Mouse (Mus musculus): ENCODE data around the gene Zfp367. TPM values are rescaled to one million over a fixed set of nuclear protein-coding genes. Genes with fewer than 3 reads are reported as not detected.

Zfp367 gene
- polyA plus RNA-seq, 1 experiment: 19.3 TPM

- Histone ChIP-seq H3K27ac (ENCODE audit: control insufficient read depth, insufficient read depth, low read depth, low read length, poor library complexity) (no peak overlapping the region), H3K4me3 (replicated peaks; ENCODE audit: control insufficient read depth, low read depth, low read length) (no peak overlapping the region), H3K4me1 (ENCODE audit: control insufficient read depth, insufficient read depth, low read length) (no peaks in the 10 kb centered on the region)
- WGBS: 63% methylated on average over 3 of the region's 3 CpGs
- TF ChIP-seq CTCF (IDR thresholded peaks at IDR 0.05; ENCODE audit: control insufficient read depth, insufficient read depth, low read length) (no peak), POLR2A (IDR thresholded peaks at IDR 0.05; ENCODE audit: borderline replicate concordance, control insufficient read depth, low read depth, low read length) (no peak)
Observed at GRCm38 (mm10) chr13:64100186-64100585, 52.8 kb downstream of the Zfp367 start.

- no peak overlapping the region for H3K27ac ChIP-seq (ENCODE audit: control insufficient read depth, insufficient read depth, low read depth, low read length, poor library complexity)
- 82% methylated on average over 9 of the region's 9 CpGs for WGBS
- no peaks in the 10 kb centered on the region for H3K4me1 ChIP-seq (ENCODE audit: control insufficient read depth, insufficient read depth, low read length)
- TF ChIP-seq CTCF (IDR thresholded peaks at IDR 0.05; ENCODE audit: control insufficient read depth, insufficient read depth, low read length) (peak; percentile 58), POLR2A (IDR thresholded peaks at IDR 0.05; ENCODE audit: borderline replicate concordance, control insufficient read depth, low read depth, low read length) (no peak)
- H3K4me3 ChIP-seq (replicated peaks; ENCODE audit: control insufficient read depth, low read depth, low read length): no peak overlapping the region
Observed at GRCm38 (mm10) chr13:64098992-64099391, 54.0 kb downstream of the Zfp367 start.

GRCm38 (mm10) chr13:64093341-64093740 is 59.7 kb downstream of the Zfp367 start:
- no peak overlapping the region for H3K27ac ChIP-seq (ENCODE audit: control insufficient read depth, insufficient read depth, low read depth, low read length, poor library complexity)
- no peaks in the 10 kb centered on the region for H3K4me1 ChIP-seq (ENCODE audit: control insufficient read depth, insufficient read depth, low read length)
- H3K4me3 ChIP-seq (replicated peaks; ENCODE audit: control insufficient read depth, low read depth, low read length): no peak overlapping the region
- TF ChIP-seq CTCF (IDR thresholded peaks at IDR 0.05; ENCODE audit: control insufficient read depth, insufficient read depth, low read length) (peak; percentile 27; the same call in 1 of the 2 replicates), POLR2A (IDR thresholded peaks at IDR 0.05; ENCODE audit: borderline replicate concordance, control insufficient read depth, low read depth, low read length) (no peak)
- WGBS: 2% methylated on average over 1 of the region's 1 CpGs

- H3K27ac ChIP-seq (ENCODE audit: control insufficient read depth, insufficient read depth, low read depth, low read length, poor library complexity): no peak overlapping the region
- TF ChIP-seq POLR2A (IDR thresholded peaks at IDR 0.05; ENCODE audit: borderline replicate concordance, control insufficient read depth, low read depth, low read length): no peak
- TF ChIP-seq CTCF (IDR thresholded peaks at IDR 0.05; ENCODE audit: control insufficient read depth, insufficient read depth, low read length): no peak
- no peak overlapping the region for H3K4me3 ChIP-seq (replicated peaks; ENCODE audit: control insufficient read depth, low read depth, low read length)
- H3K4me1 ChIP-seq (ENCODE audit: control insufficient read depth, insufficient read depth, low read length): no peaks in the 10 kb centered on the region
- WGBS: 62% methylated on average over 6 of the region's 6 CpGs
Observed at GRCm38 (mm10) chr13:64092752-64093151, 60.2 kb downstream of the Zfp367 start.

- Histone ChIP-seq H3K4me3 (replicated peaks; ENCODE audit: control insufficient read depth, low read depth, low read length) (no peak overlapping the region), H3K27ac (ENCODE audit: control insufficient read depth, insufficient read depth, low read depth, low read length, poor library complexity) (no peak overlapping the region), H3K4me1 (ENCODE audit: control insufficient read depth, insufficient read depth, low read length) (no peaks in the 10 kb centered on the region)
- TF ChIP-seq CTCF (IDR thresholded peaks at IDR 0.05; ENCODE audit: control insufficient read depth, insufficient read depth, low read length) (no peak), POLR2A (IDR thresholded peaks at IDR 0.05; ENCODE audit: borderline replicate concordance, control insufficient read depth, low read depth, low read length) (no peak)
- WGBS: 80% methylated on average over 3 of the region's 3 CpGs
Observed at GRCm38 (mm10) chr13:64092141-64092540, 60.9 kb downstream of the Zfp367 start.

GRCm38 (mm10) chr13:64091006-64091405 is 62.0 kb downstream of the Zfp367 start:
- 70% methylated on average over 7 of the region's 7 CpGs for WGBS
- no peak for TF ChIP-seq POLR2A (IDR thresholded peaks at IDR 0.05; ENCODE audit: borderline replicate concordance, control insufficient read depth, low read depth, low read length)
- TF ChIP-seq CTCF (IDR thresholded peaks at IDR 0.05; ENCODE audit: control insufficient read depth, insufficient read depth, low read length): no peak
- no peaks in the 10 kb centered on the region for H3K4me1 ChIP-seq (ENCODE audit: control insufficient read depth, insufficient read depth, low read length)
- H3K27ac ChIP-seq (ENCODE audit: control insufficient read depth, insufficient read depth, low read depth, low read length, poor library complexity): no peak overlapping the region
- no peak overlapping the region for H3K4me3 ChIP-seq (replicated peaks; ENCODE audit: control insufficient read depth, low read depth, low read length)

- 73% methylated on average over 5 of the region's 5 CpGs for WGBS
- no peak overlapping the region for H3K27ac ChIP-seq (ENCODE audit: control insufficient read depth, insufficient read depth, low read depth, low read length, poor library complexity)
- TF ChIP-seq CTCF (IDR thresholded peaks at IDR 0.05; ENCODE audit: control insufficient read depth, insufficient read depth, low read length) (no peak), POLR2A (IDR thresholded peaks at IDR 0.05; ENCODE audit: borderline replicate concordance, control insufficient read depth, low read depth, low read length) (no peak)
Observed at GRCm38 (mm10) chr13:64090278-64090677, 62.7 kb downstream of the Zfp367 start.

GRCm38 (mm10) chr13:64089130-64089529 is 63.9 kb downstream of the Zfp367 start, which contains the start of gene Hsd17b3:
TSS of gene Hsd17b3 (minus strand) at chr13:64089230.
- Histone ChIP-seq H3K4me1 (ENCODE audit: control insufficient read depth, insufficient read depth, low read length) (no peaks in the 10 kb centered on the region), H3K27ac (ENCODE audit: control insufficient read depth, insufficient read depth, low read depth, low read length, poor library complexity) (no peak within 1 kb of the TSS), H3K4me3 (replicated peaks; ENCODE audit: control insufficient read depth, low read depth, low read length) (no peak within 1 kb of the TSS)
- WGBS: 76% methylated on average over 4 of the region's 4 CpGs
- TF ChIP-seq POLR2A (IDR thresholded peaks at IDR 0.05; ENCODE audit: borderline replicate concordance, control insufficient read depth, low read depth, low read length): no peak

More at GRCm38 (mm10) chr13:64090278-64090677, 62.7 kb downstream of the Zfp367 start:
- Histone ChIP-seq H3K4me1 (ENCODE audit: control insufficient read depth, insufficient read depth, low read length) (no peaks in the 10 kb centered on the region), H3K4me3 (replicated peaks; ENCODE audit: control insufficient read depth, low read depth, low read length) (no peak overlapping the region)

- Histone ChIP-seq H3K27ac (ENCODE audit: control insufficient read depth, insufficient read depth, low read depth, low read length, poor library complexity) (no peak overlapping the region), H3K4me3 (replicated peaks; ENCODE audit: control insufficient read depth, low read depth, low read length) (no peak overlapping the region), H3K4me1 (ENCODE audit: control insufficient read depth, insufficient read depth, low read length) (no peaks in the 10 kb centered on the region)
- WGBS: 71% methylated on average over 7 of the region's 7 CpGs
- no peak for TF ChIP-seq POLR2A (IDR thresholded peaks at IDR 0.05; ENCODE audit: borderline replicate concordance, control insufficient read depth, low read depth, low read length)
- TF ChIP-seq CTCF (IDR thresholded peaks at IDR 0.05; ENCODE audit: control insufficient read depth, insufficient read depth, low read length): no peak
Observed at GRCm38 (mm10) chr13:64088057-64088456, 64.9 kb downstream of the Zfp367 start.
